Mouse (Mus musculus) embryonic facial prominence, embryonic 12.5 days (tissue): ENCODE data around the gene Nbl1. TPM values are rescaled to one million over a fixed set of nuclear protein-coding genes. Genes with fewer than 3 reads are reported as not detected.

ENCODE experiments used
- ATAC-seq: fragments of 200-750 bp; cut with Nextera tagmentation; 2 replicates; pipeline ENCODE4 v1.8.0; 2017; ENCODE audit not compliant: insufficient number of reproducible peaks, insufficient read depth, low FRiP score, low TSS enrichment
- H3K27ac ChIP-seq: fragments of 300-500 bp; sonication (generic); 2 replicates; pipeline ENCODE4 v1.5.1; 2016; ENCODE audit warnings: mild to moderate bottlenecking
- H3K27me3 ChIP-seq: fragments of 300-500 bp; sonication (generic); 2 replicates; pipeline ENCODE4 v1.6.1; 2016; ENCODE audit warnings: mild to moderate bottlenecking, moderate library complexity
- H3K36me3 ChIP-seq: fragments of 300-500 bp; sonication (generic); 2 replicates; pipeline ENCODE4 v1.6.1; 2016; ENCODE audit warnings: mild to moderate bottlenecking
- H3K4me1 ChIP-seq: fragments of 300-500 bp; sonication (generic); 2 replicates; pipeline ENCODE4 v1.6.1; 2016
- H3K4me2 ChIP-seq: fragments of 300-500 bp; sonication (generic); replicated peaks from 2 replicates; pipeline ENCODE4 v1.6.1; 2016; ENCODE audit warnings: mild to moderate bottlenecking, moderate library complexity
- H3K4me3 ChIP-seq: fragments of 300-500 bp; sonication (generic); 2 replicates; pipeline ENCODE4 v1.5.1; 2016; ENCODE audit warnings: mild to moderate bottlenecking
- H3K9ac ChIP-seq: fragments of 300-500 bp; sonication (generic); 2 replicates; pipeline ENCODE4 v1.6.1; 2016; ENCODE audit warnings: mild to moderate bottlenecking, moderate library complexity
- H3K9me3 ChIP-seq: fragments of 300-500 bp; sonication (generic); 2 replicates; pipeline ENCODE4 v1.6.1; 2016; ENCODE audit warnings: mild to moderate bottlenecking, moderate library complexity
- WGBS: fragments of 180-500 bp; shearing (Covaris S2); methylation state at CpG from one replicate; pipeline ENCODE4 v1.1.7; 2016; 5-methylcytosine and 5-hydroxymethylcytosine counted together
- polyA plus RNA-seq: library from polyadenylated mRNA; unstranded; fragments of >200 nt; fragmentation: Nextera tagmentation; extraction: Ambion mirVana; gene quantifications from 2 replicates; pipeline ENCODE4 v1.2.1, GENCODE M21; 2016

Nbl1 gene
- polyA plus RNA-seq, 1 experiment from 2014 or later = 161 TPM

GRCm38 (mm10) chr4:139095406-139095805, 2.6 kb upstream of the Nbl1 start:
- Histone ChIP-seq H3K9ac (no peak overlapping the region), H3K27ac (no peak overlapping the region), H3K4me1 (peaks cover 21% of the 10 kb centered on the region), H3K4me2 (no peak overlapping the region), H3K4me3 (no peak overlapping the region), H3K9me3 (no peaks in the 10 kb centered on the region), H3K36me3 (0 out of 2 replicates have a peak, but pooled peaks cover 2% of the 10 kb centered on the region), H3K27me3 (peaks cover 23% of the 10 kb centered on the region)
- WGBS = 28% methylated on average over 1 of the region's 1 CpGs
- no peak for ATAC-seq

GRCm38 (mm10) chr4:139093196-139093530, 370 bp upstream of the Nbl1 start:
- peak overlapping the region; percentile 88; the same call in 1 of the 2 replicates for H3K27ac ChIP-seq
- H3K4me3 ChIP-seq = peak overlapping the region; percentile 80
- H3K4me1 ChIP-seq = peaks cover 34% of the 10 kb centered on the region
- 0 out of 2 replicates have a peak, but pooled peaks cover 7% of the 10 kb centered on the region for H3K36me3 ChIP-seq
- H3K4me2 ChIP-seq = peak overlapping the region; percentile 76
- peaks cover 27% of the 10 kb centered on the region for H3K27me3 ChIP-seq
- 25% methylated on average over 13 of the region's 13 CpGs for WGBS
- H3K9ac ChIP-seq = peak overlapping the region; percentile 92
- ATAC-seq = no peak
- H3K9me3 ChIP-seq = no peaks in the 10 kb centered on the region

GRCm38 (mm10) chr4:139091478-139092355, 1.1 kb downstream of the Nbl1 start:
- WGBS = 2% methylated on average over 28 of the region's 28 CpGs
- H3K27ac ChIP-seq = peak overlapping the region; percentile 88
- H3K4me1 ChIP-seq = peaks cover 35% of the 10 kb centered on the region
- 0 out of 2 replicates have a peak, but pooled peaks cover 7% of the 10 kb centered on the region for H3K36me3 ChIP-seq
- peak overlapping the region; percentile 92 for H3K9ac ChIP-seq
- no peak for ATAC-seq
- no peaks in the 10 kb centered on the region for H3K9me3 ChIP-seq
- H3K27me3 ChIP-seq = peaks cover 28% of the 10 kb centered on the region
- H3K4me2 ChIP-seq = peak overlapping the region; percentile 76
- H3K4me3 ChIP-seq = peak overlapping the region; percentile 80

GRCm38 (mm10) chr4:139091066-139091465, 1.7 kb downstream of the Nbl1 start:
- WGBS = 18% methylated on average over 7 of the region's 7 CpGs
- Histone ChIP-seq H3K9ac (peak overlapping the region; percentile 92), H3K9me3 (no peaks in the 10 kb centered on the region), H3K27me3 (peaks cover 28% of the 10 kb centered on the region), H3K4me1 (peaks cover 35% of the 10 kb centered on the region), H3K4me2 (peak overlapping the region; percentile 76), H3K36me3 (0 out of 2 replicates have a peak, but pooled peaks cover 7% of the 10 kb centered on the region), H3K27ac (peak overlapping the region; percentile 88), H3K4me3 (peak overlapping the region; percentile 80)
- ATAC-seq = no peak

GRCm38 (mm10) chr4:139090303-139090940, 2.4 kb downstream of the Nbl1 start:
- peak overlapping the region; percentile 92; the same call in 1 of the 2 replicates for H3K9ac ChIP-seq
- H3K36me3 ChIP-seq = 0 out of 2 replicates have a peak, but pooled peaks cover 7% of the 10 kb centered on the region
- H3K27ac ChIP-seq = peak overlapping the region; percentile 88; the same call in 1 of the 2 replicates
- peaks cover 28% of the 10 kb centered on the region for H3K27me3 ChIP-seq
- no peaks in the 10 kb centered on the region for H3K9me3 ChIP-seq
- ATAC-seq = no peak
- 56% methylated on average over 15 of the region's 15 CpGs for WGBS
- peak overlapping the region; percentile 80 for H3K4me3 ChIP-seq
- H3K4me1 ChIP-seq = peaks cover 35% of the 10 kb centered on the region
- H3K4me2 ChIP-seq = peak overlapping the region; percentile 76

- no peak for ATAC-seq
- peaks cover 39% of the 10 kb centered on the region for H3K4me1 ChIP-seq
- peaks cover 28% of the 10 kb centered on the region for H3K27me3 ChIP-seq
- H3K4me3 ChIP-seq = 0 out of 2 replicates have a peak overlapping the region, but pooled peaks have one; percentile 4
- no peak overlapping the region for H3K27ac ChIP-seq
- WGBS = 61% methylated on average over 9 of the region's 9 CpGs
- no peaks in the 10 kb centered on the region for H3K9me3 ChIP-seq
- no peak overlapping the region for H3K9ac ChIP-seq
- H3K4me2 ChIP-seq = peak overlapping the region; percentile 22
- peaks cover 19% of the 10 kb centered on the region; the same call in 1 of the 2 replicates for H3K36me3 ChIP-seq
Observed at GRCm38 (mm10) chr4:139088982-139089671, 3.7 kb downstream of the Nbl1 start.

- 66% methylated on average over 4 of the region's 4 CpGs for WGBS
- Histone ChIP-seq H3K27me3 (peaks cover 15% of the 10 kb centered on the region), H3K36me3 (peaks cover 23% of the 10 kb centered on the region; the same call in 1 of the 2 replicates), H3K27ac (no peak overlapping the region), H3K4me2 (no peak overlapping the region), H3K4me3 (no peak overlapping the region), H3K9ac (peak overlapping the region; percentile 11; the same call in 1 of the 2 replicates), H3K9me3 (no peaks in the 10 kb centered on the region), H3K4me1 (peaks cover 55% of the 10 kb centered on the region)
- no peak for ATAC-seq
Observed at GRCm38 (mm10) chr4:139086984-139087383, 5.8 kb downstream of the Nbl1 start.

- Histone ChIP-seq H3K27ac (no peak overlapping the region), H3K4me3 (no peak overlapping the region), H3K4me2 (no peak overlapping the region), H3K4me1 (peaks cover 48% of the 10 kb centered on the region), H3K9ac (no peak overlapping the region), H3K27me3 (peaks cover 11% of the 10 kb centered on the region), H3K9me3 (no peaks in the 10 kb centered on the region), H3K36me3 (peaks cover 25% of the 10 kb centered on the region; the same call in 1 of the 2 replicates)
- WGBS = 17% methylated on average over 5 of the region's 5 CpGs
- no peak for ATAC-seq
Observed at GRCm38 (mm10) chr4:139086037-139086436, 6.8 kb downstream of the Nbl1 start.

GRCm38 (mm10) chr4:139085337-139085736, 7.5 kb downstream of the Nbl1 start:
- Histone ChIP-seq H3K4me2 (no peak overlapping the region), H3K27ac (no peak overlapping the region), H3K9ac (no peak overlapping the region), H3K4me3 (no peak overlapping the region), H3K27me3 (peaks cover 4% of the 10 kb centered on the region; the same call in 1 of the 2 replicates), H3K9me3 (no peaks in the 10 kb centered on the region), H3K36me3 (peaks cover 22% of the 10 kb centered on the region; the same call in 1 of the 2 replicates), H3K4me1 (peaks cover 41% of the 10 kb centered on the region)
- 78% methylated on average over 11 of the region's 11 CpGs for WGBS
- ATAC-seq = no peak

GRCm38 (mm10) chr4:139082790-139083564, 9.8 kb downstream of the Nbl1 start:
- peaks cover 21% of the 10 kb centered on the region for H3K4me1 ChIP-seq
- no peak overlapping the region; the same call in 1 of the 2 replicates for H3K9ac ChIP-seq
- peak overlapping the region; percentile 62 for H3K27ac ChIP-seq
- H3K4me2 ChIP-seq = peak overlapping the region; percentile 0; the same call in 1 of the 2 replicates
- no peak overlapping the region for H3K4me3 ChIP-seq
- H3K9me3 ChIP-seq = no peaks in the 10 kb centered on the region
- WGBS = 34% methylated on average over 12 of the region's 12 CpGs
- ATAC-seq = peak; percentile 59
- H3K27me3 ChIP-seq = 0 out of 2 replicates have a peak, but pooled peaks cover 3% of the 10 kb centered on the region
- H3K36me3 ChIP-seq = peaks cover 17% of the 10 kb centered on the region; the same call in 1 of the 2 replicates
